Mouse (Mus musculus) common myeloid progenitor, adult 5-6 weeks (primary cell): Measurements from ENCODE around the gene Nup205. TPM values are rescaled to one million over a fixed set of nuclear protein-coding genes. Genes with fewer than 3 reads are reported as not detected.

Experiments
- ATAC-seq: replicated peaks from 2 replicates; pipeline ENCODE4 v1.8.0; 2016; ENCODE audit warnings: low read depth, mild to moderate bottlenecking, moderate TSS enrichment, inconsistent platforms; ENCODE audit not compliant: poor library complexity, severe bottlenecking
- total RNA-seq: library from RNA; stranded (forward); fragments of 200-1000, 187-1606 nt; gene quantifications from 2 replicates; pipeline ENCODE4 v1.2.3, GENCODE M21; 2017

Nup205 gene
- total RNA-seq, 1 experiment from 2014 or later = 108 TPM

DNA sequence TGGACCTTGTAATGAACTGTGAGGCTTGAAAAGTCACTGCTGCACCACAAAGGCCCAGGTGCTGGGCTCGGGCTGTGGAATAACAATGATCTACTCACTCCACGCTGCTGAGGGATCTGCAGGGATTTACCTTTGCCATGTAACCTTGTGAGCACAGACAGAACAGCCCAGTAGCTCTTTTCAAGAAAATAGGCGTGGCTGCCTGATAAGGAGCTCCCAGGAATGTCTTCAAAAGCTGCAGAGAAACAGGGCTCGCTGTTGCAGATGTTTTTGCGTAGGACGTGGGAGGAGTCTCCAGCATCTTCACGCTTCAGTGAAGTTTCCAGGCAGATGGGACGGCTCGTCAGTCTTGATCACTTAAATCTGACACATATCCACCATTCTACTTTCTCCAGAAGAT, 66.8 kb downstream of the Nup205 start:
- no peak for ATAC-seq

DNA sequence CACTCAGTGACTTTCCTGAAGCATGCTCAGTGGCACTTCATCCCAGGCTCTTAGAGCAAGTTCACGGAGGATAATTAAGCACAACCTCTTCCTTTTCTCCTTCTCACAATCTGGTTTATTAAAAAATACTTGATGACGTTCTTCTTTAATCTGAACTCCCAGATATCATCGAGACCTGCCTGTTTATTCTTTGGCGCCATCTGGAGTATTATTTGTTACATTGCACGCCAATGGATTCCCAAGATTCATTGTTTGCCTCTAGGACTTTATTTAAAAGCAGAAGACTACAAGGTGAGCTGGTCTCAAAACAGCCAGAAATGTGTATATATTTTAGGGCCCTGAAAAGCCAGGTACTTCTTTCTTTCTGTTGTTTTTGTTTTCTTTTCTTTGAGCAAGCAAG, 67.9 kb downstream of the Nup205 start:
- ATAC-seq = peak; percentile 66

DNA sequence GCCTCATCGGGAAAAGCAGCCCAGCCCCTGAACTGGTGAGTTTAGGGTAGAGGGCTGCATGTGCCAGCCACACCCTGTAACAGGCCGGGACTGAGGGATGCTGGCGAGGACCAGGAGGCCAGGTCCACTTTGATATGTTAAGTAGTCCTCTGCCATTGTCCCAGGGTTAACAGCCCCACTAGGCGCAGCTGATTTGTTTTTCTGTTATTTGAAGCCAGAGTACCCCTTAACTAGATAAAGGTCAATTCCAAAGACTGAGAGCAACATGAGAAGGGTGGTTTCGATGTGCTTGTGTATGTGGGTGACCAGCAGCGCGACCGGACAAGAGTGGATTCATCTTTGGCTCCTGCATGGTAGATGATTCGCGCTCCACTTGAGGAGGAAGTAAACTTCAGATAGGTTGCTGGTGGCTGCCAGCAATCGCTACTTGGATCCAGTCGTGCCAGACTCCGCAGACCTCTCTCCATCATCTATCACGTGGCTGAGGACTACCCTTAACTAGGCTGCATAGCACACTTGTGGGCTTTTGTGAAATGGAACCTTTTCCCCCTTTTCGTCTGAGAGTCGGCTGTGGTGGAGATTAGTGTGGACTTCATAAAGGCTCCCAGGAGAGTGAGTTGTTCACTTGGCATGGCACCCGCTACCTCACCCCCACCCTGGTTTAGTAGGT, 74.7 kb downstream of the Nup205 start:
- ATAC-seq = no peak

DNA sequence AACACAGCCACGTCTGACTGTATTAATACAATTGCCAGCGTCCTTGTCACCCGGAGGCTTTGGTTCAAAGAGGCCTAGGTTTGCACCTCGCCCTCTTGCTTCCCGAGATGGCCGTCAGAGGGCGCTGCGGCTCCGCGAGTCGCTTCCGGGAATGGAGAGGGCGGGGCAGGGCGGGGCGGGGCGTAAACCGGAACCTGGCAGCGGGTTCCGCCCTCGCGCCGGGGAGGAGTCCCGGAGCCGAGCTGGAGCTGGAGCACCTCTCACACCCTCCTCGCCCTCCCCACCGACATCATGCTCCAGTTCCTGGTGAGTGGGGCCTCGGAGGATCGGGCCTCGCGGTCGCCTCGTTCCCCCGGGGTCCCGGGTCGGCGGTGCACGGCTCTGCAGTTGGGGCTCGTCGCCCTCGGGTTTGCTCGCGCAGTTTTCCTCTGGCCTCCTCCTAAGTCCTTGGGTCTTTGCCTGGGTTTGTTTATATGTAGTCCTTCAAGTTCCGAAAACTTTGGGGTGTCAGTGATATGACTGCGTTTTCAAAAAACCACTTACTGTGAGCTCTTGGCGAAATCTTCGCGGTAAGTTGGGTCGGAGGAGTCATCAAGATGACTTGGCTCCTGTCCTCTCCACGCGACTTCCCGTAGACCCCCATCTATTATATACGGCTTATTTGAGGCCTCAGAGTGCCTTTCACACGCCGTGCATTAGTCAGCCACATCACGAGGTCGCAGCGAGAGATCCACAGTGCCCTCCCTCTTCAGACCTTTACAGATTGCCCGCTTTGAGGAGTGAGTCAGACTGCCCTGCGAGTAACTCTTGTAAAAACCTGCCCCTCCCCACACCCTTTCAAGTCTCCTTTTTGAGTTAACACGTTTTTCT, 75.5 kb downstream of the Nup205 start:
- ATAC-seq = peak; percentile 67

DNA sequence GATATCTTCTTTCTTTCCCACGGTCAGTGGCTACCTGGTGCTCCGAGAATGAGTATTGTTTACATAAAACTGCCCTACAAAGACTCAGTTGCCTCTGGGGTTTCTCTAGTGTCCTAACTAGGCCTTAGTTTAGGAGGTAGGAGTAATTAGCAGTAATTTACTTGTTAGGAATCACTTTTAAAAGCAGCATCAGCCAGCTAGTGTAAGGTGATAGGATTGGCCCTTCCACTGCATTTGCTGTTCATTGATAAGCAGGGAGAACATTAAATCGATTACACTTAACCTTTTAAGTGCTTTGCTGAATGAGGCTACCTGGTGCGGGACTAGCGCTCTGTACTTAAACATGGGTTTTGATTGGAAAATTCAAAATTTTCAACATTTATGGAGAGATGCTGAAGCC, 76.3 kb downstream of the Nup205 start:
- no peak for ATAC-seq

DNA sequence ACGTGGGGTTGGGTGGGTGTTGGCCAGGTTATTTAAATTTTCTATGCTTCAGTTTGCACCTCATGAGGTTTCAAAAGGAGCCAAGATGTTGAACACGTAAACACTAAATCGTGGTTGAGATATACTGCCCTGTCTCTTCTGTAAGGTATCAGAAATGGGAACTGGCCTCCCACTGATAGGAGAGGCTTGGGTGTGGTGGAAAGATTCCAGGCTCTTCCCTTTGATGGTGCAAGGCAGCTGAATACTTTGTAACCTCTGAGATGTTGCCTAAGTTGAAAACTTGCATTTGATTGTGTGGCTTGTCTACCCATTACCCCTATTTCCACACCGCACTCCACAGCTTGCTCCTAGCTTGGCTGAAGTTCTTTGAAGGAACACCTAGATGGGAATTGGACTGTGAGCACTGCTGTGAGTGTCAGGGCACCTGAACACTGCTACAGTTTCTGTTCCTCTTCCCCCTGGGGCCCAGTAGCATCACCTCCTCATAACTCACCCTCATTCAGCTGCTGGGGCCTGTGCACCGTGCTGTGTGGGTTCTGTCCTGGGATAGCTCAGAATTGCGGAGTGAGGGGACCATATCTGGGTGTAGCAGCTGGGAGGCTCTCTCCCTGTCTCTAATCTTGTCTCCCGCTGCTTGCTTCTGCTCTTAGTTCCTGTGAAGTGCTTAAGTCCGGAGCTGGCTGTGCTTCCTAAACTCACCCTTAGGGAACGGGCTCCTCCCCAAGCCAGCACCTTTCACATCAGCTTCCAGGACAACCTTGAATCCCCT, 77.1 kb downstream of the Nup205 start:
- ATAC-seq = peak; percentile 12

DNA sequence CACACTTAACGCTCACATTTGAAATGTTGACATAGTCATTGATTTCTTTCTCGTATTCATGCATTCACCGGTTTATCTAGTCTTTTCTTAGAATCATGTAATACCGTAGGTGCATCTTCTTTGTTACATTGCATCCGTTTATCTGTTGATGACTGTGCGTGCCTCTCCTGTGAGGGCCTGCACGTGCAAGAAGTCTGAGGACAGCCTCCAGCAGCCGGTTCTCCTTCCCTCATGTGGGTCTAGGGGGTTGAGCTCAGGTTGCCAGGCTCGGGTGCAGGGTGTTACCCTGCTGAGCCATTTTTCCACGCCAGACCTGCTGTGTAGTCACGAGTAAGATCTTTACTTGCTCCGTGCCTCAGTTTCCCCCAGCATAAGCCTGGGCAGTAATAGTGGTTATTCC, 77.8 kb downstream of the Nup205 start:
- no peak for ATAC-seq

DNA sequence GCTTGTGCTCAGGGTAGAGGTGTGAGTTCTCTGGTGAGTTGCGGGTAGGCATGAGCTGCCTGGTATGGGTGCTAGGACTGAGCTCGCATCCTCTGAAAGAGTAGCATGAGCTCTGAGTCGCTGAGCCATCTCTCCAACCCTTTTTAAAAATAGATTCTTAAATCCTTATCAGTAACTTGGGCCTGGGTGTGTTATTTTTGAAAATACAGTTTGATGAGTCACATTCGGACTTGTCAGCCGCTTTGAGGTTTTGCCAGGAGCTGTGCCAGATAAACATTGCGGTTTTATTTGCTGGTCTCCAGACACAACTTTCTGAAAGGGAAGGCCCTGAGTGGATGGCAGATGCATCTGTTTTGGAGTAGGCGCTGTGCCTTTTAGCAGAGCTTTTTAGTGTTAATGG, 79.5 kb downstream of the Nup205 start:
- ATAC-seq = peak; percentile 51

DNA sequence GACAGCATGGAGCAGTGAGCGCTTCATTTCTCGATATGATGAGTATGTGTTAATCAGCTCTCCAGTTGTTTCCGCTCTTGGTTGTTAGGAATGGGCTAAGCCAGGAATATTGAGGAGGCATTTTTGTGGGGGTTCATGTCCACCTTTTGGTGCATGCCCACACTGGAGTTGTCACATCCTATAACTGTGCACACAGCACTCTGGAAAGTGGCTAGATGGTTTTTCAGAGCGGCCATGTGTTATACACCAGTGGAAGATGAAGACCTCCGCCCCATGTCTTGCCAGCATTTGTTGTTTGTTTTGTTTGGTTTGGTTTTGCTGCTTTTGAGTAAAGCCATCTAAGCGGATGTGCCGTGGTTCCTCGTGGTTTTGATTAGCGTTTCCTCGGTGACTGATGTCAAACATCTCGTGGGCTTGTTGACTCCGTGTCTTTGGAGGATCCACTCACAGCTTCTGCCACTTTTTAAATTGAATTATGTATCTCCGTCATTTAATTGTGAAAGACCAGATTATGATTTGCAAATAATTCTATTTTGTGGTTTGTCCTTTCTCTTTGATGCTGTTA, 80.5 kb downstream of the Nup205 start:
- peak; percentile 9; the same call in 1 of the 2 replicates for ATAC-seq

DNA sequence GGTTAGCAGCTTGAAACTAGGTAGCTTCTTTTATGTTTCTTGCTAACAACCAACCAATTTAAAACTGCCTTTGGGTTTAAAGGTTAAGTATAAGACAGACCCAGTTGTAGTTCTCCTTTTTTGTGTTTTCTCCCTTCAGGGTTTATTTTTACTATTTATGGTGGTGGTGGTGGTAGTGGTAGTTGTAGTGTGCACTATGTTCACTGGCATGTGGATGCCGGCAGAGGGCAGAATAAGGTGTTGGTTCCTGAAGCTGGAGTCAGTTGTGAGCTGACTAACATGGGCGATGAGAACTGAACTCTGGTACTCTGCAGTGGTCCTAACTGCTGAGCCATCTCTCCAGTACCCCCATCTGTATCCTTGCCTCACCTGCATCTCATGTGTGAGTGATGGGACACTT, 81.7 kb downstream of the Nup205 start:
- ATAC-seq = no peak

DNA sequence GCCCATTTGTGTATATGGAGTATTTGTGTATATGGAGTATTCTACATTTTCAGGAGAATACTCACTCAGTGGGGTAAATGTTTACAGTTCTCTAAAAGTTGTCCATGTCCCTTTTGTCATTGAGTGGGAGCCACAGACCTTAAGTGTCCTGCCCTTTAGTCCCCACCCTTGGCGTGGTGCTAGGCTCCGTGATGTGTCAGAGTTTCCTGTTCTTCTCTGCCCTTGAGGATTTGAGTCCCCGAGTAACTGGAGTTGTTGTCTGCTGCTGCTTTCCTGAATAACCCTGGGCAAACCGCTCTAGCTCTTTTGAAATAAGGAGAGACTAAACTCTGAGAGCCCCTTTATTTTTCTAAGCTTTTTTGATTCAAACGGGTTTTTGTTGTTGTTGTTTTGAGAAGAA, 82.3 kb downstream of the Nup205 start:
- ATAC-seq = no peak

DNA sequence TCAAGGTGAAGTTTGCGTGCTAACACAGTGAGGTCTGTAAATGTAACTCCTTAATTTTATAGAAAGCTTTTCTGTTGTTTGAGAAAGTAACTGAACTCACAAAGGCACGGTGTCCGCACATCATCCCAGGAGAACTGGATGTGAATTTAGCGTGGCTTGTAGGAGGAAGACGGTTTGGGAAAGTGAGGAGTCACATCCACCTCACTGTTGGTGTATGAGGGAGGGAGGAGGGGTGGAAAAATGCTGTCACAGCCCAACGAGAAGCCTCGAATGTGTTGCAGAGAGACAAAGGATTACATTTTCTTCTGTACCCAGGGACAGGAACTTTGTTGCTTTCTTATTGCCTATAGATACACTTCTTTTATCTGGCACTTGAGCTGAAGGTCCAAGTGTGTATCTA, 83.3 kb downstream of the Nup205 start:
- ATAC-seq = no peak

DNA sequence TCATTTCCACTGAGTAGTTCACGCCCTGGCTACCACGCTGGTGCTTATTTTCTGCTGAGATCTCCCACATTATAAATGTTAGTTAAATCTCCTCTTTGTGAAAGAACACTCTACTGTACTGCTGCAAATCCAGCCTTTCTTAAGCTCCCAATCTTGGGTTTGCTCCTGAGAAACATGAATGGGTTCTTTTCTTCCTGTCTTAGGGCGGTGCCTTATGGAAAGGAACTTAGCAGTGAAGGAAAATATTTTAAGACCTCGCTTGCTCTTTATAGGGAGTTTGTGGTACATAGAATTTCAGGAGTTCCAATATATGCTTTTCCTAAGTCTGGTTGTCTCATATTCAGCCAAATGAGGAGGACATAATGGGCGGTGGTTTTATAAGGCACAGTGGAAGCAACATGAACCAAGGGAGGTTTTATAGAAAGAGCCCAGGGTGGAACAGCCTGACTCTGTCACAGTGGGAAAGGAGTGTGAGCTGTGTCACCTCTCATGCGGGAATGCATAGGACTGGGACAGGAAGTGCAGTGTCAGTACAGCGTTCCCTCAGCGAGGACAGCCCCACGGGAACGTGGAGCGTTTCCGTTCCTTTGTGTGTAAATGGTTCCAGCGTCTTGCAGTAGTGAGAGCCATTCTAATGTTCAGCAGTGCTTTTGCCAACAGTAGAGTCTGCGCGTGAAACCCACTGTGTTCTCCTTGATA, 88.5 kb downstream of the Nup205 start:
- no peak for ATAC-seq

DNA sequence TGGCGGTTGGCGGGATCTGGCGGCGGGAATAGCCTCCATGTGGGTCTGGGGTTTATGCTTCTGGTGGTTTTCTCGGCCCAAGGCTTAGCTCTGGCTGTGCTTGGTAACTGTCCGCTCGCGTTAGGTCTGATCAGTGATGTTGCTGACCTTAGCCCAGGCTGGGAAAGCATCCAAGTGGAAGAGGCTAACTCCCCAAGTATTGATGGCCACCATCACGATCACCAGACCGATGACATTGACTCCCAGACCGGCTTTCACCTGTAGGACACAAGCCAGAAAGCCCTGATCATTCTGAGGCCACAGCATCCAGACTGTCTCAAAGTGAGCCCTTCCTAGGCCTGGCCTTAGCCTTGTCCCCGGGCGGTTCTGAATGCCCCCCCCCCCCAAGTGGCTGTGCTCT, 91.5 kb downstream of the Nup205 start:
- ATAC-seq = no peak

DNA sequence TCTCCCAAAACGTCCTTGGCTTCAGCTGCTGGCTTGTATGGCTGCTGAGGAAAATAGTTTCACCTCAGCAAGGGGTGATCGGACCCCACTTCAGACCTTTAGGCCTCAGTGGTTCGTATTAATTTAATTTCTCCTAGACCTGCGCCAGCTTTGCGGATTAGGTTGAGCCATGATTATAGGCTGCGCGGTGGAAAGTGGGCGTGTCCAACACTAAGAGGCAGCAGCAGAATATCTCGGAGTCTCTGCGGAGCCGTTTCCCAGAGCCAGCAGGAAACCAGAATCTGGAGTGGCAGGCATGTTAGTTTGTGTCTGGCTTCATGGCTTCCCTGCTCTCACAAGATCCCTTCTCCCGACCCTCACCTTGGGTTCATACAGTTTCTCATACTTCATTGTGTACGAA, 92.4 kb downstream of the Nup205 start:
- no peak for ATAC-seq

DNA sequence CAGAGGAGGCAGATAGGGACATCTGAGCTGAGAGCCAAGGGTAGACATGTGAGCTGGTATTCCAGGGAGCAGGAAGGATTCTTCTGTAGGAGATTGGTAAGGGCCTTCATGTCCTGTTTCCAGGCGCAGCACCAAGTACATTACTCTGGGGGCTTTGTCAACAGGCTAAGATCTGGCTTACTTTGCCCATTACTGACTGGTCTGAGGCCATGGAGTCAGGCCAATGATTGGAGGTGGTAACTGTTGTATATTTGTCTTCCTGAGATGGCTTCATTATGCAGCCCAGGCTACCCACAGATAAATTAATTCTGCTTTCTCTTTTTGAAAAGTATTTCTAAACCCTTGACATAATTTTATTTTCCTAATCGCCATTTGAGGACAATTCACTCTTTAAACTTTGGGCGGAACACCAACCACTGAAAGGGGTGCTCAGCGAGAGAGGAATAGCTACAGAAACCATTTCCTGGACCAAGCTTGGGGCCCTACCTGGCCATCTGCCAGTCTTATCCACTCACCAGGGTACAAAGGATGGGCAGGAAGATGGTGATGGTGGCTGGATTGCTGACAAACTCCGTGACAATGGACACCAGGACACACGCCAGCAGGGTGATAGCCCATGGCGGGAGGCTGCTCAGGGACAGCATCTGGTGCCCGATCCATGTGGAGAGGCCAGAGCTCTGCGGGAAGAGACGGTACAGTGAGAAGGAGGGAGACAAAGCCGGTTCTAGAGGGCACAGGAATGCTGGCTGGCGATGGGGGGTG, 94.1 kb downstream of the Nup205 start:
- ATAC-seq = no peak

DNA sequence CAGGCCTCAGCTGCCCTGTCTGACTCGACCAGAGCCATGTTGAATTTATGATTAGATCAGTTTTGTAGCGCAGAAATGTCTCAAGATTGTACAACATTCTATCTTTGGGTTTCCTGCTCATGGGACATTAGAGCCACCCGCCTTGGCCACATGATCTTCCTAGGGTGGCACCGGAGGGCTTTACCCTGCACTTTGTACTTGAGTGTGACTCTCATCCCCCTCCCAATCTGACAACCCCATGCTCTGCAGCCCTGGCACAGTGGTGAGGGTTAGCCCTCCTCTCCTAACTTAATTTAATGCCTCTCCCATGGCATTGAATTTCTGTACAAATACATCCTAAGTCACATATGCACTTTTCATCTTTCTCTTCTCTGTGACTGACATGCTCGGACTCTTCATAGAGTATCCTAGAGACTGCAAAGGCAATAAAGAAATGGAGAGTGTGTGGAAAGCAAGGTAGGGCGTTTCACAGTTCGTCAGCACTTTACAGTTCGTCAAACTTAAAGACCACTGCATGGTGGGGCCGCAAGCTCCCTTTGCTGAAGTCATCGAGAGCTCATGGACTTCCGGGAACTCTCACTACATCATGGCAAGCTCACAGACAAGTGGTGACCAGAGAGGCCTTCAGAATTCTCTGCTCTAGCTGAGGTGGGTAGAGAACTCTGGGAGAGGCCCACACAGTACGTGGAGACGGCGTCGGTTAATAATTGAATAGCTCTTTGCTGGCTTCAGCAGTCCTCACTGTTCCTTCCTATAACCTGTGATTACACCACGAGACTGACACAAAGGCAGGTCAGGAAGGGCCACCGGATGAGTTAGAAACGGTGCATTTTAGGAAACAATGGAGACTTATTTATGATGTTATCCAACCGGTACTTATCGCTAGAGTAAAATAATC, 94.9 kb downstream of the Nup205 start:
- ATAC-seq = no peak

DNA sequence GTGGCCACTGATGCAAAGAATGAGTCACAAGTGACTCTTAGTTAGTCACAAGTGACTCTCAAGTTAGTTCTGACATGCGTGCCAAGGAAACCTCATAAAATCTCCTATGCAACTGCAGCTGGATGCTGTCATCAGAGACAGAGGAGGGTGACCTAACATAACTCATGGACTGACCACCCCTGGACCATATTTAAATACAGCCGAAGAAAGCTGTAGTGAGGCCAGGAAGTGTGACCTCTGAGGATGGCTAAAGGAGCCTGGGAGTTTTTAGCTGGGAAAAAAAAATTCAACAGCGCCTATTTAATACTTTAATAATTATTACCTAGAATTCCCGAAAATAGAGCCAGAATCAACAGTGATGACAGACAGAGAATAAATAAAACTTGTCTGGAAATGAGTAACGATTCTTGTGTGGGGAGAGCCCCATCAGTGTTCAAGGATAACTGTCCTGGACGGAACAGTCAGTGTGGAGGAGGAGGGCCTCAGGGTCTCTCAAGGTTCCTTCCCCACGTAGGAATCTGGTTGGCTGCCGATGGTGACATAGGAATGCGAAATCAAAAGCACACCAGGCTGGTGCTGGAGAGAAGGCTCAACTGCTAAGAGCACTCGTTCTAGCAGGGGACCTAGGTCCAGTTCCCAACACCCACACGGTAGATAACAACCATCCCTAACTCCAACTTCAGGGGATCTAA, 96.3 kb downstream of the Nup205 start:
- no peak for ATAC-seq
